Mouse (Mus musculus): ENCODE data around the gene Tns2. TPM values are rescaled to one million over a fixed set of nuclear protein-coding genes. Genes with fewer than 3 reads are reported as not detected.
A peak's percentile ranks its signal among the peaks of the same experiment; 100 is the strongest.
"Not testable (repeated sequence)": the region's sequence is repeated elsewhere in the genome, so short reads cannot be mapped to it uniquely, and the experiment has no call there.

Tns2 gene
- polyA plus RNA-seq, 1 experiment from 2014 or later, result 25.0 TPM

DNA sequence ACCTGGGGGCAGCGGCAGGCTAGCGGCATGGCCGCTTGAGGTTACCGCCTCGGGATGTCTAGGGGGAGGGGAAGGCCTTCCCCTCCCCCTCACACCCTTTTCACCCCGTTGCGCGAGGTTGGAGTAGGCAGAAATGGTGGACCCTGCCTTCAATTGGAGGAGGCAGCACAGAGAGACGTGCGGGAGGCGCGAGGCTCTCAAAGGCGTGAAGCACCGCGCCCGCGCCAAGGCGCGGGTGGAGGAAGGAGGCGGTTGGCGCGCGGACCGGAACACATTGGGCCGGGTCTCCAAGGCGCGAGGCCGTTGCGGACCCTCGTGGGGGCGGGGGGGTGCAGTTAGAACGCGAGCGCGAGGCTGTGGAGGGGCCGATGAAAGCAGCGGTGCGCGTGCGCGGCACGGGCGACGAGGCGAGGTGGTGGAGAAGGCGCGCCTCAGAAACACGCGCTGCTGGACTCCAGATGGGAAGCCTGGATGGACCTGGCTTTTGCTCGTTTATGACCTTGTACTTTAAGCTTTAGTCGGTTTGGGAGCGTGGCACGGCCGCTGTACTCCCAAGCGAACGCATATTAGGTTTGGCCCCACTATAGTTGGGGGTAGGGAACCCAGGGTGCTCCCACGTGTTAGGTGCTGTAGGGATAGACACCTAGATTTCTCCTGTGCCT, 26.0 kb upstream of the Tns2 start:
- peak; percentile 49 for ATAC-seq (replicated peaks; ENCODE audit: insufficient number of reproducible peaks, low FRiP score, low TSS enrichment)
- Histone ChIP-seq H3K27me3 (ENCODE audit: control insufficient read depth, insufficient read depth, low read length) (no peaks in the 10 kb centered on the region), H3K4me1 (ENCODE audit: control insufficient read depth, insufficient read depth, low read length) (peaks cover 6% of the 10 kb centered on the region; the same call in 1 of the 2 replicates), H3K4me3 (ENCODE audit: low read depth, low read length) (peak overlapping the region; percentile 88), H3K27ac (ENCODE audit: low read depth, low read length) (peak overlapping the region; percentile 95), H3K36me3 (ENCODE audit: control insufficient read depth, insufficient read depth, low read length) (no peaks in the 10 kb centered on the region), H3K9me3 (replicated peaks; ENCODE audit: control insufficient read depth, low read length) (no peaks in the 10 kb centered on the region), H3K4me2 (peak overlapping the region; percentile 86), H3K9ac (ENCODE audit: low read depth, low read length) (peak overlapping the region; percentile 98)
- under 1% methylated on average over 56 of the region's 57 CpGs for WGBS (ENCODE audit: insufficient replicate concordance)

DNA sequence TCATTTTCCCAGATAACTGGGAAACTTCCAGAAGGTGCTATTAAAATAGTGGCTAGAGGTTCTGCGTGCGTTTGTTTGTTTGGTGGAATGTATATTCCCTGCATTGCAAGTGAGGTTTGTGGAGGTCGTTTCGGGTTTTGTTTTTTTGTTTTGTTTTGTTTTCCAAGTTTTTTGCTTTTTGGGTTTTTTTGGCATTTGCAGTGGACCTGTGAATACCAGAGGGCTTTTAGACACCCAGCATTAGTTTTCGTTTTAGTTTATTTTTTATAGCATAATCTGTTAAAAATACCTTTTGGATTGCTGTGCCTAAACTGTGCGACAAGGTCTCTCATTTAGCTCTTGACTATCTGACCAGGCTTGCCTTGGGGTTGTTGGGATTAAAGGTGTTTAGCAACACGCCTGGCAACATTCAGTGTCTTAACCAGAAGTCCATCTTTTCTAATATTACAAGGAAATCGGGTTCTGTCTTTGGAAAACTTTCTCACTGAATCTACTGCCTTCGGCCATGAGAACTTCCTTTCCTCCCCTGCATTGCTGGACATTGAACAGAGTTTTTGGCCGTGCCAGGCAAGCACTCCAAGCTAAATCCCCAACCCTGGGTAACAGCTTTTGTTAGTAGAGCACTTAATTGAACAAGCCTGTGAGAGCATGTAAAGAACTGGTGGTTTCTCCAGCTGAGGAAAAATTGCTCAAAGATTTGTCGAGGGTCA, 25.2 kb upstream of the Tns2 start:
- Histone ChIP-seq H3K27ac (ENCODE audit: low read depth, low read length) (peak overlapping the region; percentile 95; the same call in 1 of the 2 replicates), H3K36me3 (ENCODE audit: control insufficient read depth, insufficient read depth, low read length) (no peaks in the 10 kb centered on the region), H3K9ac (ENCODE audit: low read depth, low read length) (peak overlapping the region; percentile 98), H3K4me3 (ENCODE audit: low read depth, low read length) (peak overlapping the region; percentile 88), H3K27me3 (ENCODE audit: control insufficient read depth, insufficient read depth, low read length) (no peaks in the 10 kb centered on the region), H3K4me1 (ENCODE audit: control insufficient read depth, insufficient read depth, low read length) (peaks cover 6% of the 10 kb centered on the region; the same call in 1 of the 2 replicates), H3K9me3 (replicated peaks; ENCODE audit: control insufficient read depth, low read length) (no peaks in the 10 kb centered on the region), H3K4me2 (peak overlapping the region; percentile 86)
- 11% methylated on average over 11 of the region's 11 CpGs for WGBS (ENCODE audit: insufficient replicate concordance)
- ATAC-seq (replicated peaks; ENCODE audit: insufficient number of reproducible peaks, low FRiP score, low TSS enrichment), result no peak

GRCm38 (mm10) chr15:102077111-102077677, 23.0 kb upstream of the Tns2 start:
- no peak overlapping the region for H3K4me3 ChIP-seq (ENCODE audit: low read depth, low read length)
- WGBS (ENCODE audit: insufficient replicate concordance), result 89% methylated on average over 2 of the region's 2 CpGs
- H3K27ac ChIP-seq (ENCODE audit: low read depth, low read length), result no peak overlapping the region

DNA sequence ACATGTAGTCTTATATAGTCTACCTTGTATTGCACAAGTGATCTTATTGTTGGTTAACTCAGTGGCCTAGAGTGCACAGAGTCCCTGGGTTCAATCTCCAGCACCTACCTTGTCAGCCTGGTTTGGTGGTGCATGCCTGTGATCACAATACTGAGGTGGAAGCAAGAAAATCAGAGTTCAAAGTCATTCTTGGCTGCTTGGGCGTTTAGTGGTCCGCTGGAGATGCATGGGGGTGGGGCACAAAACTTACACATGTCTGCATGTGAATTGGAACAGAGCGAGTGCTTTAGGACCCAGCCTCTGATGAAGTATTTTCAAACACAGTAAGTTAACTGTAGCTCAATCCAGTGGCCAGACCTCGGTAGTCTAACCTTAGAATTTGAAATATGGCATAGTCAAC, 21.0 kb upstream of the Tns2 start:
- ATAC-seq (replicated peaks; ENCODE audit: insufficient number of reproducible peaks, low FRiP score, low TSS enrichment), result no peak
- Histone ChIP-seq H3K27me3 (ENCODE audit: control insufficient read depth, insufficient read depth, low read length) (no peaks in the 10 kb centered on the region), H3K4me3 (ENCODE audit: low read depth, low read length) (no peak overlapping the region), H3K9me3 (replicated peaks; ENCODE audit: control insufficient read depth, low read length) (no peaks in the 10 kb centered on the region), H3K36me3 (ENCODE audit: control insufficient read depth, insufficient read depth, low read length) (peaks cover 10% of the 10 kb centered on the region; the same call in 1 of the 2 replicates), H3K27ac (ENCODE audit: low read depth, low read length) (no peak overlapping the region), H3K4me2 (no peak overlapping the region), H3K9ac (ENCODE audit: low read depth, low read length) (no peak overlapping the region), H3K4me1 (ENCODE audit: control insufficient read depth, insufficient read depth, low read length) (peaks cover 6% of the 10 kb centered on the region; the same call in 1 of the 2 replicates)
- WGBS (ENCODE audit: insufficient replicate concordance), result 78% methylated on average over 4 of the region's 4 CpGs

More at GRCm38 (mm10) chr15:102077111-102077677, 23.0 kb upstream of the Tns2 start:
- H3K27me3 ChIP-seq (ENCODE audit: control insufficient read depth, insufficient read depth, low read length), result no peaks in the 10 kb centered on the region
- no peak for ATAC-seq (replicated peaks; ENCODE audit: insufficient number of reproducible peaks, low FRiP score, low TSS enrichment)
- no peak overlapping the region for H3K9ac ChIP-seq (ENCODE audit: low read depth, low read length)
- H3K36me3 ChIP-seq (ENCODE audit: control insufficient read depth, insufficient read depth, low read length), result no peaks in the 10 kb centered on the region
- H3K9me3 ChIP-seq (replicated peaks; ENCODE audit: control insufficient read depth, low read length), result no peaks in the 10 kb centered on the region
- H3K4me2 ChIP-seq, result no peak overlapping the region
- H3K4me1 ChIP-seq (ENCODE audit: control insufficient read depth, insufficient read depth, low read length), result peaks cover 6% of the 10 kb centered on the region; the same call in 1 of the 2 replicates

DNA sequence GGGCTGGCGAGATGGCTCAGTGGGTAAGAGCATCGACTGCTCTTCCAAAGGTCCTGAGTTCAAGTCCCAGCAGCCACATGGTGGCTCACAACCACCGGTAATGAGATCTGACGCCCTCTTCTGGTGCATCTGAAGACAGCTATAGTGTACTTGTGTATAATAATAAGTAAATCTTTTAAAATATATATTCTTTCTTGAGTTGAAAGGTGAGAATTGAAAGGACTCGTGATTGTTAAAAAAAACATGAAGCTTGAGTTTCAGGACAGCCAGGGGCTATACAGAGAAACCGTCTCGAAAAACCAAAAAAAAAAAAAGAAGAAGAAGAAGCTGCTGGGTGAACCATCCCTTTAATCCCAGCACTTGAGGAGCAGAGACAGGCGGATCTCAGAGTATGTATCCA, 20.3 kb upstream of the Tns2 start:
- not testable (repeated sequence) for H3K4me2 ChIP-seq; H3K4me1 ChIP-seq (ENCODE audit: control insufficient read depth, insufficient read depth, low read length); H3K9ac ChIP-seq (ENCODE audit: low read depth, low read length); H3K9me3 ChIP-seq (replicated peaks; ENCODE audit: control insufficient read depth, low read length); H3K27me3 ChIP-seq (ENCODE audit: control insufficient read depth, insufficient read depth, low read length); ATAC-seq (replicated peaks; ENCODE audit: insufficient number of reproducible peaks, low FRiP score, low TSS enrichment); H3K4me3 ChIP-seq (ENCODE audit: low read depth, low read length); H3K27ac ChIP-seq (ENCODE audit: low read depth, low read length)
- 85% methylated on average over 8 of the region's 8 CpGs for WGBS (ENCODE audit: insufficient replicate concordance)
- H3K36me3 ChIP-seq (ENCODE audit: control insufficient read depth, insufficient read depth, low read length), result peaks cover 15% of the 10 kb centered on the region; the same call in 1 of the 2 replicates

DNA sequence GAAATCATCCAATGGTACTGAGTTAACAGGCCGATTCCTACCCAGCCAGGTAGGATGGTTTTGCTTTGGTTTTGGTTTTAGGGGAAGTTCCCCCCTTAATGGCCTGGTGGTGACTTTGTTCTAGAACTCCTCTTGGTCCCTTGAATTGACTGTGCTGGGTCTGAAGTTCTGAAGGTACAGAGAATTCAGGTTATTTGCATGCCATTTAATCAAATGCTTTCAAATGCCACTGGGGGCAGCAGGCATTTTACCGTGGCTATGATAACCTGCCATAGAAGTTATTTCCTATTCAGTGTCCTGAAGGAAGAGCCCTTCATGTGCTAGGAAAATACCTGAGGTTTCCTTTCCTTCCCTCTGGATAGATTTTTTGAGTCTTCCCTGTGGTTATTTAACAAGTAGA, 19.8 kb upstream of the Tns2 start:
- Histone ChIP-seq H3K36me3 (ENCODE audit: control insufficient read depth, insufficient read depth, low read length) (peaks cover 18% of the 10 kb centered on the region), H3K27me3 (ENCODE audit: control insufficient read depth, insufficient read depth, low read length) (no peaks in the 10 kb centered on the region), H3K9ac (ENCODE audit: low read depth, low read length) (no peak overlapping the region), H3K4me3 (ENCODE audit: low read depth, low read length) (no peak overlapping the region), H3K27ac (ENCODE audit: low read depth, low read length) (no peak overlapping the region), H3K4me1 (ENCODE audit: control insufficient read depth, insufficient read depth, low read length) (0 out of 2 replicates have a peak, but pooled peaks cover 2% of the 10 kb centered on the region), H3K9me3 (replicated peaks; ENCODE audit: control insufficient read depth, low read length) (no peaks in the 10 kb centered on the region), H3K4me2 (no peak overlapping the region)
- 68% methylated on average over 2 of the region's 2 CpGs for WGBS (ENCODE audit: insufficient replicate concordance)
- no peak for ATAC-seq (replicated peaks; ENCODE audit: insufficient number of reproducible peaks, low FRiP score, low TSS enrichment)

- H3K27me3 ChIP-seq (ENCODE audit: control insufficient read depth, insufficient read depth, low read length), result no peaks in the 10 kb centered on the region
- peaks cover 30% of the 10 kb centered on the region for H3K36me3 ChIP-seq (ENCODE audit: control insufficient read depth, insufficient read depth, low read length)
- 87% methylated on average over 4 of the region's 4 CpGs for WGBS (ENCODE audit: insufficient replicate concordance)
- H3K4me2 ChIP-seq, result no peak overlapping the region
- H3K9ac ChIP-seq (ENCODE audit: low read depth, low read length), result no peak overlapping the region
- H3K27ac ChIP-seq (ENCODE audit: low read depth, low read length), result no peak overlapping the region
- H3K9me3 ChIP-seq (replicated peaks; ENCODE audit: control insufficient read depth, low read length), result no peaks in the 10 kb centered on the region
- no peaks in the 10 kb centered on the region for H3K4me1 ChIP-seq (ENCODE audit: control insufficient read depth, insufficient read depth, low read length)
- no peak for ATAC-seq (replicated peaks; ENCODE audit: insufficient number of reproducible peaks, low FRiP score, low TSS enrichment)
- no peak overlapping the region for H3K4me3 ChIP-seq (ENCODE audit: low read depth, low read length)
These were observed 18.1 kb upstream of the Tns2 start for GRCm38 (mm10) chr15:102082148-102082547.

DNA sequence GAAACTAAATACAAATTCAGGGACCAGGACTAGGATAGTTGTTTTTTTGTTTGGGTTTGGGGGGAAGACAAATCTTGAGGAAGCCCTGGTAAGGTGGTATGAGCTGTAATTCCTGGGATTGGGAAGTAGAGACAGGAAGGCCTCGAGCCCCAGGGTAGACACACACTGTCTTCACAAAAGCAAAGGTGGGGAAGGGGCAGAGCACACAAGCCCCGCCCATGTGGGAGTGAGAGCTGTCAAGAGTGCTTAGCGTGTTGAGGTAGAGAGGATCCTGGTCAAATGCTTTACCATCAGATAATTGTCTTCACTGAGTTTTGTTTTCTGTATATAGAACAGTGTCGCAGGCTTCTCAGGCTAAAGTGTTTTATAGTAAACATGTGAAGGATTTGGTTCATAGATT, 17.2 kb upstream of the Tns2 start:
- Histone ChIP-seq H3K27me3 (ENCODE audit: control insufficient read depth, insufficient read depth, low read length) (no peaks in the 10 kb centered on the region), H3K4me3 (ENCODE audit: low read depth, low read length) (no peak overlapping the region), H3K36me3 (ENCODE audit: control insufficient read depth, insufficient read depth, low read length) (peaks cover 36% of the 10 kb centered on the region), H3K4me1 (ENCODE audit: control insufficient read depth, insufficient read depth, low read length) (no peaks in the 10 kb centered on the region), H3K9ac (ENCODE audit: low read depth, low read length) (no peak overlapping the region), H3K9me3 (replicated peaks; ENCODE audit: control insufficient read depth, low read length) (no peaks in the 10 kb centered on the region), H3K4me2 (no peak overlapping the region), H3K27ac (ENCODE audit: low read depth, low read length) (no peak overlapping the region)
- no peak for ATAC-seq (replicated peaks; ENCODE audit: insufficient number of reproducible peaks, low FRiP score, low TSS enrichment)
- 78% methylated on average over 4 of the region's 4 CpGs for whole genome bisulfite sequencing (ENCODE audit: insufficient replicate concordance)
